ENCODE assay signal across 11 mouse cellular contexts in genomic region chr4:54838794-54839193, GRCm38 (mm10).
A peak's percentile ranks its signal among the peaks of the same experiment; 100 is the strongest.
DNase-seq lines count a peak whose midpoint lies in the region; ATAC-seq and TF ChIP-seq lines count a peak whose summit lies in the region.
"Had no signal": no experiment of that assay in that cellular context is flagged by ENCODE, and none has a peak within 500 bp of the region (broad histone marks: within the 10 kb centered on the region; RNA-seq: fewer than 3 reads in every experiment).

No protein-coding gene starts in this region.

- WGBS in hindbrain, embryonic 15.5 days, result 35% methylated on average over 3 of the region's 3 CpGs
- 46% methylated on average over 3 of the region's 3 CpGs for WGBS in hindbrain, embryonic 11.5 days
- 31% methylated on average over 3 of the region's 3 CpGs for WGBS in forebrain, embryonic 14.5 days
- 12% methylated on average over 3 of the region's 3 CpGs for WGBS in limb, embryonic 14.5 days

- no peak for DNase-seq in hindbrain, embryonic 11.5 days (ENCODE audit: low spot score)
- DNase-seq in embryo, embryonic 10.5 days (ENCODE audit: low spot score), result peak; percentile 8
- DNase-seq in forebrain, embryonic 14.5 days (ENCODE audit: low spot score), result peak; percentile 7
- DNase-seq in limb, embryonic 14.5 days (ENCODE audit: low spot score), result peak; percentile 33
- no peak for DNase-seq in thymus, postnatal 10 days (ENCODE audit: low spot score in 2 of 2)
- DNase-seq in testis, postnatal 10 days (ENCODE audit: low spot score), result no peak
- no peak for DNase-seq in adrenal gland, postnatal 14 days
- DNase-seq: lung, postnatal 36 days had no signal

- no peaks in the 10 kb centered on the region for H3K27me3 ChIP-seq in hindbrain, embryonic 15.5 days
- H3K27me3 ChIP-seq in hindbrain, embryonic 11.5 days (ENCODE audit: control insufficient read depth, insufficient read depth, low read length), result no peaks in the 10 kb centered on the region
- no peaks in the 10 kb centered on the region for H3K27me3 ChIP-seq in forebrain, embryonic 14.5 days (replicated peaks; ENCODE audit: control insufficient read depth, insufficient read depth, low read length)
- H3K27me3 ChIP-seq in limb, embryonic 14.5 days (ENCODE audit: control insufficient read depth, insufficient read depth, low read length), result no peaks in the 10 kb centered on the region

- no peak overlapping the region for H3K4me3 ChIP-seq in hindbrain, embryonic 15.5 days
- H3K4me3 ChIP-seq in hindbrain, embryonic 11.5 days (ENCODE audit: low read depth, low read length), result no peak overlapping the region
- no peak overlapping the region for H3K4me3 ChIP-seq in forebrain, embryonic 14.5 days (ENCODE audit: low read depth, low read length)
- no peak overlapping the region for H3K4me3 ChIP-seq in limb, embryonic 14.5 days (replicated peaks; ENCODE audit: low read length)
- H3K4me3 ChIP-seq: layer of hippocampus, adult 2 months had no signal

- no peak overlapping the region for H3K4me2 ChIP-seq in hindbrain, embryonic 15.5 days
- no peak overlapping the region for H3K4me2 ChIP-seq in hindbrain, embryonic 11.5 days (replicated peaks; ENCODE audit: low read depth, low read length)
- no peak overlapping the region for H3K4me2 ChIP-seq in forebrain, embryonic 14.5 days (ENCODE audit: low read length)
- H3K4me2 ChIP-seq in limb, embryonic 14.5 days (replicated peaks; ENCODE audit: low read depth, low read length, severe bottlenecking), result no peak overlapping the region
- H3K4me2 ChIP-seq: heart, embryonic 11.5 days had no signal

- no peaks in the 10 kb centered on the region for H3K9me3 ChIP-seq in hindbrain, embryonic 15.5 days
- H3K9me3 ChIP-seq in hindbrain, embryonic 11.5 days (ENCODE audit: control insufficient read depth, low read length), result no peaks in the 10 kb centered on the region
- no peaks in the 10 kb centered on the region for H3K9me3 ChIP-seq in forebrain, embryonic 14.5 days (replicated peaks; ENCODE audit: control insufficient read depth, low read length)
- no peaks in the 10 kb centered on the region for H3K9me3 ChIP-seq in limb, embryonic 14.5 days (ENCODE audit: control insufficient read depth, low read length)

- peaks cover 8% of the 10 kb centered on the region; the same call in 1 of the 2 replicates for H3K4me1 ChIP-seq in hindbrain, embryonic 15.5 days (replicated peaks)
- H3K4me1 ChIP-seq in hindbrain, embryonic 11.5 days (replicated peaks; ENCODE audit: control insufficient read depth, insufficient read depth, low read length), result no peaks in the 10 kb centered on the region
- H3K4me1 ChIP-seq in forebrain, embryonic 14.5 days (ENCODE audit: control insufficient read depth, insufficient read depth, low read length), result peaks cover 6% of the 10 kb centered on the region
- H3K4me1 ChIP-seq in limb, embryonic 14.5 days (ENCODE audit: control insufficient read depth, insufficient read depth, low read length), result peaks cover 21% of the 10 kb centered on the region

- H3K9ac ChIP-seq in hindbrain, embryonic 15.5 days, result no peak overlapping the region
- no peak overlapping the region for H3K9ac ChIP-seq in hindbrain, embryonic 11.5 days (ENCODE audit: low read depth, low read length)
- no peak overlapping the region for H3K9ac ChIP-seq in forebrain, embryonic 14.5 days (ENCODE audit: low read length)
- no peak overlapping the region for H3K9ac ChIP-seq in limb, embryonic 14.5 days (ENCODE audit: low read depth, low read length, severe bottlenecking)

- no peaks in the 10 kb centered on the region for H3K36me3 ChIP-seq in hindbrain, embryonic 15.5 days
- H3K36me3 ChIP-seq in hindbrain, embryonic 11.5 days (ENCODE audit: control insufficient read depth, insufficient read depth, low read length), result no peaks in the 10 kb centered on the region
- H3K36me3 ChIP-seq in forebrain, embryonic 14.5 days (ENCODE audit: control insufficient read depth, insufficient read depth, low read length), result no peaks in the 10 kb centered on the region
- no peaks in the 10 kb centered on the region for H3K36me3 ChIP-seq in limb, embryonic 14.5 days (ENCODE audit: control insufficient read depth, insufficient read depth, low read length)

- TF ChIP-seq POLR2A in limb, embryonic 14.5 days (IDR thresholded peaks at IDR 0.05; ENCODE audit: borderline replicate concordance, extremely low read depth, insufficient read depth, insufficient read length), result no peak

- no peak overlapping the region for H3K27ac ChIP-seq in hindbrain, embryonic 15.5 days (replicated peaks)
- no peak overlapping the region for H3K27ac ChIP-seq in hindbrain, embryonic 11.5 days (ENCODE audit: low read depth, low read length)
- H3K27ac ChIP-seq in forebrain, embryonic 14.5 days (ENCODE audit: low read depth, low read length), result no peak overlapping the region
- no peak overlapping the region for H3K27ac ChIP-seq in limb, embryonic 14.5 days (replicated peaks; ENCODE audit: low read depth, low read length)
- H3K27ac ChIP-seq: layer of hippocampus, adult 2 months had no signal

- ATAC-seq in hindbrain, embryonic 15.5 days (ENCODE audit: low FRiP score, low read depth), result peak; percentile 59; the same call in 1 of the 2 replicates
- no peak for ATAC-seq in hindbrain, embryonic 11.5 days (ENCODE audit: low FRiP score)
- ATAC-seq in forebrain, embryonic 14.5 days, result no peak
- ATAC-seq in limb, embryonic 14.5 days (ENCODE audit: low FRiP score, low read depth), result peak; percentile 53; the same call in 1 of the 2 replicates

Comparison
In these comparisons a context has a peak if more than half of its experiments do, and no peak if none do; other contexts are left out.
1. ATAC-seq: peak in hindbrain, embryonic 15.5 days (single experiment) and limb, embryonic 14.5 days (single experiment); none in hindbrain, embryonic 11.5 days (single experiment) and forebrain, embryonic 14.5 days (single experiment).
2. DNase-seq: peak in embryo, embryonic 10.5 days (single experiment), forebrain, embryonic 14.5 days (single experiment) and limb, embryonic 14.5 days (single experiment); none in hindbrain, embryonic 11.5 days (single experiment), thymus, postnatal 10 days (0 of 2), testis, postnatal 10 days (single experiment) and adrenal gland, postnatal 14 days (single experiment).